Mouse (Mus musculus) forebrain, embryonic 13.5 days (tissue): ENCODE results near the gene Prr22. TPM values are rescaled to one million over a fixed set of nuclear protein-coding genes. Genes with fewer than 3 reads are reported as not detected.

Source experiments
- ATAC-seq: fragments of 200-750 bp; cut with Nextera tagmentation; 2 replicates; pipeline ENCODE4 v1.8.0; 2017
- H3K27ac ChIP-seq: fragments of 300-500 bp; sonication (generic); 2 replicates; pipeline ENCODE4 v1.5.1; 2015; ENCODE audit warnings: inconsistent platforms, mild to moderate bottlenecking, moderate library complexity
- H3K27me3 ChIP-seq: fragments of 300-500 bp; sonication (generic); 2 replicates; pipeline ENCODE4 v1.6.1; 2015; ENCODE audit warnings: mild to moderate bottlenecking, inconsistent platforms
- H3K36me3 ChIP-seq: fragments of 300-500 bp; sonication (generic); 2 replicates; pipeline ENCODE4 v1.6.1; 2015; ENCODE audit warnings: mild to moderate bottlenecking, inconsistent platforms; ENCODE audit not compliant: poor library complexity, severe bottlenecking
- H3K4me1 ChIP-seq: fragments of 300-500 bp; sonication (generic); 2 replicates; pipeline ENCODE4 v1.6.1; 2015; ENCODE audit warnings: inconsistent platforms
- H3K4me2 ChIP-seq: fragments of 300-500 bp; sonication (generic); 2 replicates; pipeline ENCODE4 v1.6.1; 2015; ENCODE audit warnings: inconsistent platforms, mild to moderate bottlenecking, moderate library complexity
- H3K4me3 ChIP-seq: fragments of 300-500 bp; sonication (generic); 2 replicates; pipeline ENCODE4 v1.5.1; 2015; ENCODE audit warnings: mild to moderate bottlenecking, inconsistent platforms
- H3K9ac ChIP-seq: fragments of 300-500 bp; sonication (generic); 2 replicates; pipeline ENCODE4 v1.6.1; 2015; ENCODE audit warnings: mild to moderate bottlenecking, inconsistent platforms
- H3K9me3 ChIP-seq: fragments of 300-500 bp; sonication (generic); replicated peaks from 2 replicates; pipeline ENCODE4 v1.6.1; 2016; ENCODE audit warnings: inconsistent platforms
- WGBS: fragments of 180-500 bp; shearing (Covaris S2); methylation state at CpG from one replicate; pipeline ENCODE4 v1.1.7; 2015; 5-methylcytosine and 5-hydroxymethylcytosine counted together
- polyA plus RNA-seq: library from polyadenylated mRNA; unstranded; fragments of >200 nt; fragmentation: Nextera tagmentation; extraction: Ambion mirVana; gene quantifications from 2 replicates; pipeline ENCODE4 v1.2.1, GENCODE M21; 2015

Prr22 gene
- polyA plus RNA-seq, 1 experiment from 2014 or later: 1.3 TPM

GRCm38 (mm10) chr17:56788886-56789285 is 18.8 kb downstream of the Prr22 start:
- 87% methylated on average over 3 of the region's 3 CpGs for WGBS
- Histone ChIP-seq H3K9ac (no peak overlapping the region), H3K36me3 (peaks cover 25% of the 10 kb centered on the region), H3K4me3 (no peak overlapping the region), H3K9me3 (no peaks in the 10 kb centered on the region), H3K4me1 (no peaks in the 10 kb centered on the region), H3K27me3 (no peaks in the 10 kb centered on the region), H3K4me2 (no peak overlapping the region), H3K27ac (no peak overlapping the region)
- ATAC-seq: no peak

GRCm38 (mm10) chr17:56789286-56789685 is 19.2 kb downstream of the Prr22 start:
- 84% methylated on average over 6 of the region's 6 CpGs for WGBS
- Histone ChIP-seq H3K9me3 (no peaks in the 10 kb centered on the region), H3K4me1 (no peaks in the 10 kb centered on the region)

DNA sequence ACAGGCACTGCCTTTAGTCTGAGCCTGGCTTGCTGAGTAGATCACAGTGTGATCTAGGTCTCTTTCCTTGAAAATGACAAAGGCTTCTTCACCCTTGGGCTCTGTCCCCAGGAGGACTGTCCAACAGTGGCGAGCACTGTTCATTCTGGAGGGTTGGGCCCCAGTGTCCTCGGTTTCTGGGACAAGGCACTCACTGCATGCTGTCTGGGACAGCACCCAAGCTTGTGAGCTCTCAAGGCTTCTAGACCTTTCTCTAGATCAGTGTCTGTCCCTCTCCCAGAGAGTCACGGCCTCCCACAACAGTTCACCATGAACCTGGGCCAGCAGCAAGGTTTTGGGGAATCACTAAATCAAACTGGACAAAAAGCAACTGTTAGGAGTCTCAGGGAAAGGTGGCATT is 22.5 kb downstream of the Prr22 start:
- Histone ChIP-seq H3K27ac (no peak overlapping the region), H3K36me3 (peaks cover 10% of the 10 kb centered on the region; the same call in 1 of the 2 replicates), H3K27me3 (no peaks in the 10 kb centered on the region), H3K9me3 (no peaks in the 10 kb centered on the region), H3K4me2 (no peak overlapping the region), H3K4me3 (no peak overlapping the region), H3K9ac (no peak overlapping the region), H3K4me1 (no peaks in the 10 kb centered on the region)
- no peak for ATAC-seq
- WGBS: 83% methylated on average over 3 of the region's 3 CpGs

More at GRCm38 (mm10) chr17:56789286-56789685, 19.2 kb downstream of the Prr22 start:
- Histone ChIP-seq H3K9ac (no peak overlapping the region), H3K4me2 (no peak overlapping the region), H3K36me3 (peaks cover 21% of the 10 kb centered on the region), H3K27ac (no peak overlapping the region), H3K27me3 (no peaks in the 10 kb centered on the region), H3K4me3 (no peak overlapping the region)
- no peak for ATAC-seq

- Histone ChIP-seq H3K27me3 (no peaks in the 10 kb centered on the region), H3K36me3 (peaks cover 10% of the 10 kb centered on the region; the same call in 1 of the 2 replicates), H3K27ac (no peak overlapping the region), H3K9me3 (no peaks in the 10 kb centered on the region), H3K4me1 (no peaks in the 10 kb centered on the region), H3K4me2 (no peak overlapping the region), H3K9ac (no peak overlapping the region), H3K4me3 (no peak overlapping the region)
- 66% methylated on average over 6 of the region's 6 CpGs for WGBS
- ATAC-seq: no peak
Measured at GRCm38 (mm10) chr17:56793614-56794319, 23.7 kb downstream of the Prr22 start.

DNA sequence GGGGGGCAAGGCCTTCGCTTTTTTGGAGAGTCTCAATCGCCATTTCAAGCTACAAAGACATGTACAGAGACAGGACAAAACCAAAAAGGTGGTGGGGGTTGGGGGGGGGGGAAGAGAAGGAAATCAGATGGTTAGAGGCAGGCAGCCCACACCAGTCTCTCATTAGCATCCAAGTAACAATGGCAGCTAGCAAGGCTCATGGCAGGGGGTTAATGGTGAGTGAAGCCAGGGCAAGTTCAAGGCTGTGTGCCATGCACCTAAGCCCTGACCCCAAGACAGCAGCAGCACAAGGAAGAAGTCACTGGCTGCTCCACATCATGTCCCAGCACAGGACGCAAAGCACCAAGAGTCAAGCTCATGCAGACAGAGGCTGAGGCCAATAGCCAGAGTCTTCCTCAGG is 29.2 kb downstream of the Prr22 start:
- Histone ChIP-seq H3K4me2 (no peak overlapping the region), H3K9ac (no peak overlapping the region), H3K4me1 (no peaks in the 10 kb centered on the region), H3K27me3 (no peaks in the 10 kb centered on the region), H3K36me3 (peaks cover 4% of the 10 kb centered on the region; the same call in 1 of the 2 replicates), H3K4me3 (no peak overlapping the region), H3K27ac (no peak overlapping the region), H3K9me3 (no peaks in the 10 kb centered on the region)
- 59% methylated on average over 3 of the region's 3 CpGs for WGBS
- ATAC-seq: no peak

DNA sequence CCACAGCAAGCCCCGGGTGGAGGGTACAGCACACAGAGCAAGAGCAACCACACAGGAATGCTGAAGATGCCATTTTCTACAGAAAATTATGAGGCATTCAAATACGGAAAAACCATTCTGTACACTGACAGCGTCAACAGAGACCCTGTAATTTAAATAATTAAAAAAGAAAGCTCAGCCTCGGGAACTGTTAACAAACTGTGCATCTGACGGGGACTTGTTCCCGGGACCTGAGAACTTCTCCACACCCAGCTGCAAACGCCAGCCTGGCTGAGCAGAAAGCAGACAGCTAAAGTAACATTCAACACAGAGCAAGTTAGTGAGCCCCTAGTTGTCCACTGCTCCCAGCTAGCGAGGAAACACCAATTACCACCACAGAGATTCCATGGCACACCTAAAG is 32.0 kb downstream of the Prr22 start:
- Histone ChIP-seq H3K27ac (no peak overlapping the region), H3K4me3 (no peak overlapping the region), H3K9ac (no peak overlapping the region), H3K9me3 (no peaks in the 10 kb centered on the region), H3K27me3 (no peaks in the 10 kb centered on the region), H3K4me1 (no peaks in the 10 kb centered on the region), H3K4me2 (no peak overlapping the region), H3K36me3 (peaks cover 4% of the 10 kb centered on the region; the same call in 1 of the 2 replicates)
- 75% methylated on average over 8 of the region's 8 CpGs for WGBS
- no peak for ATAC-seq

DNA sequence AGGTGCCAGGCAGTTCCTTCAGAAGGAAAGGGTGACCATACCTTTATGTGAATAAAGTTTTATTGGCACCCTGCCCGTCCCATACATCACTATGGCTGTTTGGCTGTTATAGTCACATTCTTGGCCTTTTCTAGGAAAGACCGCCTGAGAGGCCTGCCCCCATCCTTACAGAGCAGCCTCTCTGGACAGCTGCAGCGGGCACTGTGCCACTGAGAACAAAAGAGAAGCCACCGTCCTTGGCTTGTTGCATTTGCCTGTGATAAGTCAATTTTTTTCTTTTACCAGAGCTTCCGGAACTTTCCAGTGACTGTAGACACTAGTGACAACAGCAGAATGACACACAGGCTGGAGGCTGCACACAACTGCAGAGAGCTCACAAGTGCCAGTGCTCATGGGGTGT is 34.9 kb downstream of the Prr22 start:
- 77% methylated on average over 5 of the region's 5 CpGs for WGBS
- H3K4me3 ChIP-seq: no peak overlapping the region
- no peak overlapping the region for H3K27ac ChIP-seq
- H3K9me3 ChIP-seq: no peaks in the 10 kb centered on the region
- H3K4me2 ChIP-seq: no peak overlapping the region
- peaks cover 4% of the 10 kb centered on the region; the same call in 1 of the 2 replicates for H3K36me3 ChIP-seq
- no peak for ATAC-seq
- no peak overlapping the region for H3K9ac ChIP-seq
- H3K4me1 ChIP-seq: peaks cover 12% of the 10 kb centered on the region
- H3K27me3 ChIP-seq: no peaks in the 10 kb centered on the region

GRCm38 (mm10) chr17:56805784-56806183 is 35.7 kb downstream of the Prr22 start:
- Histone ChIP-seq H3K27me3 (no peaks in the 10 kb centered on the region), H3K27ac (no peak overlapping the region), H3K9ac (no peak overlapping the region), H3K9me3 (no peaks in the 10 kb centered on the region), H3K4me2 (no peak overlapping the region), H3K36me3 (peaks cover 4% of the 10 kb centered on the region; the same call in 1 of the 2 replicates), H3K4me3 (no peak overlapping the region), H3K4me1 (peaks cover 21% of the 10 kb centered on the region)
- ATAC-seq: no peak
- 95% methylated on average over 1 of the region's 1 CpGs for WGBS

- WGBS: 8% methylated on average over 9 of the region's 9 CpGs
- no peak overlapping the region for H3K4me3 ChIP-seq
- H3K9me3 ChIP-seq: no peaks in the 10 kb centered on the region
- no peaks in the 10 kb centered on the region; the same call in 1 of the 2 replicates for H3K36me3 ChIP-seq
- no peaks in the 10 kb centered on the region for H3K27me3 ChIP-seq
- H3K27ac ChIP-seq: no peak overlapping the region
- no peak overlapping the region for H3K4me2 ChIP-seq
- ATAC-seq: peak; percentile 90
- no peak overlapping the region for H3K9ac ChIP-seq
- peaks cover 39% of the 10 kb centered on the region for H3K4me1 ChIP-seq
Measured at GRCm38 (mm10) chr17:56808518-56808917, 38.5 kb downstream of the Prr22 start.

- Histone ChIP-seq H3K27me3 (no peaks in the 10 kb centered on the region), H3K4me2 (peak overlapping the region; percentile 27), H3K9ac (peak overlapping the region; percentile 41), H3K9me3 (no peaks in the 10 kb centered on the region), H3K36me3 (no peaks in the 10 kb centered on the region), H3K4me3 (no peak overlapping the region), H3K4me1 (peaks cover 57% of the 10 kb centered on the region), H3K27ac (peak overlapping the region; percentile 78)
- peak; percentile 47 for ATAC-seq
- WGBS: 0% methylated on average over 3 of the region's 3 CpGs
Measured at GRCm38 (mm10) chr17:56810245-56810644, 40.2 kb downstream of the Prr22 start.

DNA sequence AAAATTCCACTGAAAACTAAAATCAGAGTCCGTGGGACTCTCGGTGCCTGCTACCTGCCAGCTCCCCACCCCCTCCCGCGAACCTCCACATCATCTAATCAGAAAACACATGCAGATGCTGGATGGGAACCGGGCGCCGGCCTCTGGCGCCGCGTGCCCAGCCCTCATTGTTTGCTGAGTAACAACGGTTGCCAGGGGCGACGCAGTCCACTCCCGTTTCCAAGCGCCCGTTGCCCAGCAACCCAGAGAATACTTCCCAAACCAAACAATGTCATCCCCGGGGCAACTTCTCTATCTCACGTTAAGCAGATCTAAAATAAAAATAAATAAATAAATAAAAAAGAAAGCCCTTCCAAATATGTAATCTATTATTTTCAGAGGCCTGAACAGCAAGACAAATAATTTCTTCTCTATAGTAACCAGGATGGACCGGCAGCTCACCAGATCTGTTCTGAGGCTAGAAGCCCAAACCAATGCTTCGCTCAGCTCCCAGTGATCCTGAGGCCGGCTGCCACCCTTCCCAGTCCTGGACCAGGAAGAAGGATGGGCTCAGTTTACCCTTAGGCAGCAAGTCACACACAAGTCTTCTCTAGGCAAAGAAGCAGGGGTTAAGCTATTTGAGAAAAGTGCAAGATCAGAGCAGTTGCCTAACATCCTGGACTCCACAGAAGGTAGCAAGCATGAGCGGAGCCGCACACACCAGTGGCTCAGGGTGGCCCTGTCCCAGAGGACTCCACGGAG is 44.4 kb downstream of the Prr22 start:
- WGBS: 6% methylated on average over 24 of the region's 24 CpGs
- Histone ChIP-seq H3K4me3 (no peak overlapping the region), H3K9ac (no peak overlapping the region)

GRCm38 (mm10) chr17:56815057-56815345 is 45.0 kb downstream of the Prr22 start:
- no peak for ATAC-seq
- H3K4me1 ChIP-seq: peaks cover 67% of the 10 kb centered on the region
- no peaks in the 10 kb centered on the region for H3K36me3 ChIP-seq
- H3K27me3 ChIP-seq: no peaks in the 10 kb centered on the region
- no peak overlapping the region for H3K4me3 ChIP-seq
- peak overlapping the region; percentile 88 for H3K27ac ChIP-seq
- H3K4me2 ChIP-seq: peak overlapping the region; percentile 45
- no peak overlapping the region for H3K9ac ChIP-seq
- H3K9me3 ChIP-seq: no peaks in the 10 kb centered on the region
- WGBS: 51% methylated on average over 3 of the region's 3 CpGs

More for the DNA sequence above, 44.4 kb downstream of the Prr22 start:
- Histone ChIP-seq H3K9me3 (no peaks in the 10 kb centered on the region), H3K27ac (peak overlapping the region; percentile 88), H3K4me2 (peak overlapping the region; percentile 45), H3K4me1 (peaks cover 67% of the 10 kb centered on the region), H3K36me3 (no peaks in the 10 kb centered on the region), H3K27me3 (no peaks in the 10 kb centered on the region)
- peak; percentile 83 for ATAC-seq
